8 mouse cellular contexts compared by ENCODE assay signal in the genomic region with DNA sequence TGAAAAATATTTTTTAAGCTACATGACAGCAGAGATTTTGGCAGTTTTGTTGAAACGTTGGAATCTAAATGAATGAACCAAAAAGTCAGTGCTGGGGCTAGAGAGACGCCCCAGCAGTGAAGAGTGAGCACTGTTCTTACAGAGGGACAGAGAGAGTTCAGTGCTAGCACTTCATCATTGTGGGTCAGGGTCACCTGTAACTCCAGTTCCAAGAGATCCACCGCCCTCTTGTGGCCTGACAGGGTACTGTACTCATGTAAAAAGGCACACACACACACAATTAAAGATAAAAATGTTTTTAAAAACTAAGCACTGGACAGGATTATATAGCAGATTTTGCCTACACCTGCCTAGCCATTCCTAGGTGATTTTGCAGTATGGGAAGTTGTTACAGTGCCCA. TPM values are rescaled to one million over a fixed set of nuclear protein-coding genes. Genes with fewer than 3 reads are reported as not detected.
DNase-seq lines count a peak whose midpoint lies in the region; TF ChIP-seq lines count a peak whose summit lies in the region.

No protein-coding gene starts in this region.

- no peak for TF ChIP-seq POLR2A in brain, embryonic 14.5 days (IDR thresholded peaks at IDR 0.05; ENCODE audit: borderline replicate concordance, extremely low read depth, insufficient read depth, insufficient read length, poor library complexity, severe bottlenecking)

- peak; percentile 60; the same call in 1 of the 2 replicates for TF ChIP-seq CTCF in brain, embryonic 14.5 days (IDR thresholded peaks at IDR 0.05; ENCODE audit: borderline replicate concordance, extremely low read depth, insufficient read depth, insufficient read length)

- DNase-seq in heart, adult 18-20 months, result peak; percentile 11 to 63
- DNase-seq in heart, adult 9 months (ENCODE audit: low spot score in 2 of 2), result no peak
- peak; percentile 48 to 50 for DNase-seq in right cerebral cortex, postnatal 10 days (ENCODE audit: low spot score in 2 of 2)
- no peak for DNase-seq in right cerebral cortex, adult 18-20 months
- DNase-seq in brain, embryonic 14.5 days (ENCODE audit: low read depth), result peak; percentile 44
- peak; percentile 76 to 77 for DNase-seq in kidney, postnatal 4 days
- peak; percentile 61 for DNase-seq in retina, postnatal 1 day
- no peak for DNase-seq in Muller cell, postnatal 12 days (ENCODE audit: inconsistent ontology term)

RNA-seq across cellular contexts. Expression of a gene that starts 29.8 kb away (rescaled TPM):
- 10 to 100 TPM; 31.6 to 43.3 TPM for total RNA-seq in heart, adult 18-20 months (2021)
- polyA plus RNA-seq in brain, embryonic 14.5 days (2012; rRNA removed), result 39.6 and 53.7 TPM in 2 replicates

RNA-seq across cellular contexts. Expression of a gene that starts 56.2 kb away (rescaled TPM):
- 10 to 100 TPM; 16.5 to 17.9 TPM for total RNA-seq in heart, adult 18-20 months (2021)
- 54.5 and 59.5 TPM in 2 replicates for polyA plus RNA-seq in brain, embryonic 14.5 days (2012; rRNA removed)

Comparison
In these comparisons a context has a peak if more than half of its experiments do, and no peak if none do; other contexts are left out.
1. DNase-seq: peak in heart, adult 18-20 months (2 of 2), right cerebral cortex, postnatal 10 days (2 of 2), brain, embryonic 14.5 days (single experiment), kidney, postnatal 4 days (2 of 2) and retina, postnatal 1 day (single experiment); none in heart, adult 9 months (0 of 2), right cerebral cortex, adult 18-20 months (single experiment) and Muller cell, postnatal 12 days (single experiment).